In genomic region chr9:58805601-58806318, GRCm38 (mm10) we compare ENCODE assay signal across 9 mouse cellular contexts. TPM values are rescaled to one million over a fixed set of nuclear protein-coding genes. Genes with fewer than 3 reads are reported as not detected.
DNase-seq lines count a peak whose midpoint lies in the region; ATAC-seq and TF ChIP-seq lines count a peak whose summit lies in the region.
"Had no signal": no experiment of that assay in that cellular context is flagged by ENCODE, and none has a peak within 500 bp of the region (broad histone marks: within the 10 kb centered on the region; RNA-seq: fewer than 3 reads in every experiment).

No protein-coding gene starts in this region.

- no peak overlapping the region for H3K27ac ChIP-seq in neural tube, embryonic 13.5 days (replicated peaks)

- no peaks in the 10 kb centered on the region for H3K36me3 ChIP-seq in neural tube, embryonic 13.5 days
- H3K36me3 ChIP-seq: G1E had no signal

- peaks cover 5% of the 10 kb centered on the region; the same call in 1 of the 2 replicates for H3K4me1 ChIP-seq in lung, adult 2 months (ENCODE audit: control insufficient read depth, insufficient read depth, low read length)
- H3K4me1 ChIP-seq in neural tube, embryonic 13.5 days (replicated peaks) = peaks cover 9% of the 10 kb centered on the region

- no peak for TF ChIP-seq CTCF in lung, adult 2 months (IDR thresholded peaks at IDR 0.05; ENCODE audit: insufficient read depth, low read length)

- 12% methylated on average over 15 of the region's 15 CpGs for WGBS in lung, adult 2 months
- 12% methylated on average over 15 of the region's 15 CpGs for WGBS in neural tube, embryonic 13.5 days

- H3K9ac ChIP-seq in neural tube, embryonic 13.5 days = 0 out of 2 replicates have a peak overlapping the region, but pooled peaks have one; percentile 4

- peaks cover 6% of the 10 kb centered on the region; the same call in 1 of the 2 replicates for H3K27me3 ChIP-seq in neural tube, embryonic 13.5 days

- peak overlapping the region; percentile 51 for H3K4me2 ChIP-seq in neural tube, embryonic 13.5 days

- H3K9me3 ChIP-seq in neural tube, embryonic 13.5 days = no peaks in the 10 kb centered on the region
- H3K9me3 ChIP-seq: G1E had no signal

- peak; percentile 59 for DNase-seq in gastrocnemius, adult 18-20 months (ENCODE audit: low spot score)
- no peak for DNase-seq in gastrocnemius, adult 8-10 months (ENCODE audit: low spot score in 2 of 2)
- peak; percentile 85 for DNase-seq in embryo, embryonic 10.5 days (ENCODE audit: low spot score)
- DNase-seq in heart, adult 8-10 months (ENCODE audit: low spot score) = peak; percentile 49
- peak; percentile 69 for DNase-seq in kidney, adult 18-20 months
- peak; percentile 47 for DNase-seq in lung, adult 2 months
- peak; percentile 51 to 59 for DNase-seq in thymus, postnatal 36 days

- no peak for TF ChIP-seq POLR2A in lung, adult 2 months (IDR thresholded peaks at IDR 0.05; ENCODE audit: borderline replicate concordance, extremely low read depth, low read depth, low read length)

- no peak overlapping the region for H3K4me3 ChIP-seq in lung, adult 2 months (replicated peaks; ENCODE audit: extremely low read depth, low read depth, low read length)
- H3K4me3 ChIP-seq in neural tube, embryonic 13.5 days = peak overlapping the region; percentile 9

- ATAC-seq in neural tube, embryonic 13.5 days (ENCODE audit: low read depth) = peak; percentile 53; the same call in 1 of the 2 replicates

RNA-seq across cellular contexts. Expression of gene Hcn4, which starts 17.5 kb away (rescaled TPM):
- 10 to 100 TPM in 1 of 2 experiments, 1 to 10 TPM in 1; 4.0 to 11.2 TPM for total RNA-seq in gastrocnemius, adult 18-20 months (2021)
- total RNA-seq in gastrocnemius, adult 8-10 months (2022) = 1 to 10 TPM; 2.4 to 6.5 (median 4.1) TPM
- total RNA-seq in heart, adult 8-10 months (2022) = 10 to 100 TPM in 1 of 4 experiments, 1 to 10 TPM in 3; 5.5 to 11.1 (median 7.2) TPM
- 0.62 and 0.67 TPM in 2 replicates for polyA plus RNA-seq in lung, adult 2 months (2012; rRNA removed)
- 2.6 and 3.0 TPM in 2 replicates for polyA plus RNA-seq in neural tube, embryonic 13.5 days (2015; fragmentation: Nextera tagmentation; extraction: Ambion mirVana)
- polyA plus RNA-seq: G1E had no signal

Comparison
In these comparisons a context has a peak if more than half of its experiments do, and no peak if none do; other contexts are left out.
1. DNase-seq: peak in gastrocnemius, adult 18-20 months (single experiment), embryo, embryonic 10.5 days (single experiment), heart, adult 8-10 months (single experiment), kidney, adult 18-20 months (single experiment), lung, adult 2 months (single experiment) and thymus, postnatal 36 days (2 of 2); none in gastrocnemius, adult 8-10 months (0 of 2).